Mouse (Mus musculus) forebrain, postnatal 0 days (tissue): Measurements from ENCODE around the gene Mrps9. TPM values are rescaled to one million over a fixed set of nuclear protein-coding genes. Genes with fewer than 3 reads are reported as not detected.
A peak's percentile ranks its signal among the peaks of the same experiment; 100 is the strongest.

ENCODE experiments used
- ATAC-seq: fragments of 200-750 bp; cut with Nextera tagmentation; 2 replicates; pipeline ENCODE4 v1.8.0; 2017; ENCODE audit warnings: mild to moderate bottlenecking, moderate library complexity
- DNase-seq: peaks from one replicate; pipeline ENCODE4 v3.0.0-alpha.2; 2015
- H3K27ac ChIP-seq: fragments of 300-500 bp; sonication (generic); 2 replicates; pipeline ENCODE4 v1.5.1; 2014; ENCODE audit warnings: low read depth, mild to moderate bottlenecking, antibody characterized with exemption, low read length, moderate library complexity, mixed read lengths
- H3K27me3 ChIP-seq: fragments of 300-500 bp; sonication (generic); 2 replicates; pipeline ENCODE4 v1.6.1; 2014; ENCODE audit warnings: mild to moderate bottlenecking, low read length, mixed read lengths; ENCODE audit not compliant: insufficient read depth
- H3K36me3 ChIP-seq: fragments of 300-500 bp; sonication (generic); 2 replicates; pipeline ENCODE4 v1.6.1; 2014; ENCODE audit warnings: mild to moderate bottlenecking, moderate library complexity; ENCODE audit not compliant: insufficient read depth
- H3K4me1 ChIP-seq: fragments of 300-500 bp; sonication (generic); 2 replicates; pipeline ENCODE4 v1.6.1; 2014; ENCODE audit warnings: antibody characterized with exemption; ENCODE audit not compliant: insufficient read depth
- H3K4me2 ChIP-seq: fragments of 300-500 bp; sonication (generic); 2 replicates; pipeline ENCODE4 v1.6.1; 2014; ENCODE audit warnings: low read depth, mild to moderate bottlenecking, moderate library complexity
- H3K4me3 ChIP-seq: fragments of 300-500 bp; sonication (generic); 2 replicates; pipeline ENCODE4 v1.5.1; 2014; ENCODE audit warnings: low read depth, low read length, mixed read lengths
- H3K9ac ChIP-seq: fragments of 300-500 bp; sonication (generic); 2 replicates; pipeline ENCODE4 v1.6.1; 2014; ENCODE audit warnings: mild to moderate bottlenecking
- H3K9me3 ChIP-seq: fragments of 300-500 bp; sonication (generic); 2 replicates; pipeline ENCODE4 v1.6.1; 2016; ENCODE audit warnings: low read length
- CTCF ChIP-seq: sonication (generic); IDR thresholded peaks from 2 replicates; pipeline ENCODE4 v1.5.1; 2016; ENCODE audit warnings: antibody characterized with exemption, control low read depth, low read depth
- WGBS: fragments of 180-500 bp; shearing (Covaris S2); extraction: QIAGEN DNeasy Blood & Tissue Kit; methylation state at CpG from one replicate; pipeline ENCODE4 v1.1.7; 2014; 5-methylcytosine and 5-hydroxymethylcytosine counted together
- polyA plus RNA-seq: library from polyadenylated mRNA; unstranded; fragments of >200 nt; fragmentation: Nextera tagmentation; extraction: Ambion mirVana; gene quantifications from 2 replicates; pipeline ENCODE4 v1.2.1, GENCODE M21; 2015
- total RNA-seq: library from RNA; depleted of rRNA; stranded (reverse); fragments of >200 nt; gene quantifications from 2 replicates; pipeline ENCODE4 v1.2.3, GENCODE M21; 2014; rRNA removed

The Mrps9 gene
- total and polyA plus RNA-seq, 2 experiments from 2014 or later = 30.6 to 35.3 TPM

DNA sequence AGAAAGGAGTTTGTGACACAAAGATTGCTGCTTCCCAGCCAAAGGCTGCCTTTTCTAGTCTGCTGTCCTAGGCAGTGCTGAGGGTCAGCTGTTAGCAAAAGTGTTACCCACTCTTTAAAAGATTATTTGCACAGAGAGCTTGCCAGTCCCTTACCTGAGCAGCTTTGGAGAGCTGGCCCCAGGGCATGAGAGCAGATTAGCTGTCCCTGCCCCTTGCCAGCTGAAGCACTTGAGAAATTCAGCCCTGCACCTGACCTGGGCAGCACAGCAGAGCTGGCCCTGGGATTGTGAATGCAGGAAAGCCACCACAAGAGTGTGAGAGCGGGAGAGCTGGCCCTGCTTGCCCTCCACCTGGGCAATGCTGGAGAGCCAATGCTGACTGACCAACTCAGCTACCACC is 82.6 kb downstream of the Mrps9 start:
- TF ChIP-seq CTCF = no peak
- 74% methylated on average over 1 of the region's 1 CpGs for WGBS
- no peaks in the 10 kb centered on the region for H3K4me1 ChIP-seq
- H3K9me3 ChIP-seq = no peaks in the 10 kb centered on the region
- H3K4me3 ChIP-seq = no peak overlapping the region
- H3K36me3 ChIP-seq = no peaks in the 10 kb centered on the region
- DNase-seq (no peak), ATAC-seq (no peak)
- H3K4me2 ChIP-seq = no peak overlapping the region
- no peaks in the 10 kb centered on the region for H3K27me3 ChIP-seq
- no peak overlapping the region for H3K9ac ChIP-seq
- no peak overlapping the region for H3K27ac ChIP-seq

- ATAC-seq (no peak), DNase-seq (no peak)
- Histone ChIP-seq H3K36me3 (no peaks in the 10 kb centered on the region), H3K4me3 (no peak overlapping the region), H3K27ac (no peak overlapping the region), H3K9me3 (no peaks in the 10 kb centered on the region), H3K27me3 (no peaks in the 10 kb centered on the region), H3K4me1 (no peaks in the 10 kb centered on the region), H3K4me2 (no peak overlapping the region), H3K9ac (no peak overlapping the region)
- 84% methylated on average over 4 of the region's 4 CpGs for WGBS
- TF ChIP-seq CTCF = no peak
Measured at GRCm38 (mm10) chr1:42948486-42948885, 97.5 kb downstream of the Mrps9 start.

DNA sequence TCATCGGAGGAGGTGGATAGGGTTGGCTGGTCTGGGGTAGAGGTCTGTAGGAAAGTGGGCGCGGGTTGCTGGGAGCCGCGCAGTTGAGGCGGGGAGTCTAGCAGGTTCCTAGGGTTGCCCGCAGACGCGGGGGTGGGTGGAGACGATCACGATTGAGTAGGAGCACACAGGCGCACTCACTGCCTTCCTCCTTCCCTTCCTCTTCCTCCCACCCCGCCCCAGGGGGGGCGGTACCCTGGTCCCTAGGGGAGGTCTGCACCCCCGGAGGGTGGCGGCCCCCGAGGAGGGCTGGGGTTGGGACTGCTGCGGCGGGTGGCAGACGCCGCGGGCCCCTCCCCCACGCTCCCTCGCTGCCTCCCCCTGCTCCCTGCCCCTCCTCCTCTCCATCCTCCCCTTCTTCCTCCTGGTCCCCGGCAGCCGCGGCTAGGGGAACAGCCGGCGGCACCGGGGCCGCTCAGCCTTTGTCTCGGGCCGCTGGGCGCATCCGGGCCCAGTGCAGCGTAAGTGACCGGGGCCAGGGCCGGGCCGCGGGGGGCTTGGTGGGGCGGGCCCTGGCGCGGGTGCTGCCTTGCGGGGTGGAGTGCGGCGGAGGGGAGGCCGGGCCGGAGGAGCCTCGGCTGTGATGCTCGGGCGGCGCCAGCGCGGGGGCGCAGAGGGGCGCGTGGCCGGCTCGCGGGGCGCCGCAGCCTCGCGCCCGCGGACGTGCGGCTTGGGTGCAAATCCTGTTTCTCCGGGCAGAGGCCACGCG is 101.9 kb downstream of the Mrps9 start, which contains the start of gene Gpr45:
Gene Gpr45, plus strand, starts transcription at position 139 of the 748 bp plus-strand sequence.
- peak within 1 kb of the TSS; percentile 94 for H3K27ac ChIP-seq
- H3K4me1 ChIP-seq = peaks cover 5% of the 10 kb centered on the region; the same call in 1 of the 2 replicates
- WGBS = 2% methylated on average over 67 of the region's 71 CpGs
- peak within 1 kb of the TSS; percentile 76 for H3K4me2 ChIP-seq
- H3K27me3 ChIP-seq = no peaks in the 10 kb centered on the region
- DNase-seq = peak; percentile 80
- no peaks in the 10 kb centered on the region for H3K9me3 ChIP-seq
- H3K36me3 ChIP-seq = no peaks in the 10 kb centered on the region
- H3K9ac ChIP-seq = peak within 1 kb of the TSS; percentile 97
- no peak for TF ChIP-seq CTCF
- ATAC-seq = peak; percentile 87
- H3K4me3 ChIP-seq = peak within 1 kb of the TSS; percentile 79

DNA sequence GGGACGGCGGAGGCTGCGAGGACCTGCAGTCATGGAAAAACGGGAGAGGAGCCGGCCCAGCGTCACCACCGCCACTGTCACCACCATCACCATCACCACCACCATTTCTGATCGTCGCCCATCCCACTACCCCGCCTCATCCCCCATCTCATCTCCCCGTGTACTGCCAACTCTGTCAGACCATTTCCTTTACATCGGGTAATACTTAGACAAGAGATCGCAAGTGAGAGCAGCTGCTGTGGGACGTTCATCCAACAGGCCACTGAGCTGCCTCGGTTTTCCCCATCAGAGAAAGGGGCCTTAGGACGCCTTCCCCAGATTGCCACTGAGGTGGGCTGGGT is 102.4 kb downstream of the Mrps9 start:
- no peaks in the 10 kb centered on the region for H3K36me3 ChIP-seq
- peak; percentile 69 for ATAC-seq
- H3K4me3 ChIP-seq = peak overlapping the region; percentile 79
- H3K9ac ChIP-seq = peak overlapping the region; percentile 97
- H3K27ac ChIP-seq = peak overlapping the region; percentile 94
- TF ChIP-seq CTCF = no peak
- DNase-seq = peak; percentile 53
- no peaks in the 10 kb centered on the region for H3K27me3 ChIP-seq
- peaks cover 5% of the 10 kb centered on the region; the same call in 1 of the 2 replicates for H3K4me1 ChIP-seq
- peak overlapping the region; percentile 76 for H3K4me2 ChIP-seq
- H3K9me3 ChIP-seq = no peaks in the 10 kb centered on the region
- 4% methylated on average over 16 of the region's 16 CpGs for WGBS

Other genes starting within 250 kb of the Mrps9 start
- gene Pou3f3, start 155.5 kb upstream of the Mrps9 start, total RNA-seq = 76.9 and 81.4 TPM in 2 replicates
- 22.7 and 28.0 TPM in 2 replicates for gene Pou3f3, start 155.5 kb upstream of the Mrps9 start, polyA plus RNA-seq
- 21.0 and 21.1 TPM in 2 replicates for gene Gpr45, start 101.6 kb downstream of the Mrps9 start, total RNA-seq
- 16.3 and 16.4 TPM in 2 replicates for gene Gpr45, start 101.6 kb downstream of the Mrps9 start, polyA plus RNA-seq
- 32.8 and 39.3 TPM in 2 replicates for gene Tgfbrap1, start 247.4 kb downstream of the Mrps9 start, total RNA-seq
- gene Tgfbrap1, start 247.4 kb downstream of the Mrps9 start, polyA plus RNA-seq = 12.8 and 15.8 TPM in 2 replicates
- gene AI597479, start 247.5 kb downstream of the Mrps9 start, total RNA-seq = 45.7 and 46.7 TPM in 2 replicates
- 28.4 and 37.0 TPM in 2 replicates for gene AI597479, start 247.5 kb downstream of the Mrps9 start, polyA plus RNA-seq